Mouse (Mus musculus) G1E (cell line): ENCODE data around the gene Ube2q1. TPM values are rescaled to one million over a fixed set of nuclear protein-coding genes. Genes with fewer than 3 reads are reported as not detected.

Source experiments
- ATAC-seq: 2 replicates; pipeline ENCODE4 v1.8.0; 2016; ENCODE audit warnings: mild to moderate bottlenecking; ENCODE audit not compliant: insufficient number of reproducible peaks, poor library complexity, low FRiP score, severe bottlenecking; ENCODE audit errors: extremely low read depth
- DNase-seq: peaks from one replicate; pipeline ENCODE4 v3.0.0; 2012; ENCODE audit warnings: low spot score
- H3K27me3 ChIP-seq: 2 replicates; pipeline ENCODE4 v1.6.1; 2012; ENCODE audit warnings: mild to moderate bottlenecking, low read length, inconsistent platforms; ENCODE audit not compliant: insufficient read depth
- H3K36me3 ChIP-seq: replicated peaks from 2 replicates; pipeline ENCODE3; 2012; ENCODE audit warnings: mild to moderate bottlenecking, inconsistent platforms
- H3K4me1 ChIP-seq: 2 replicates; pipeline ENCODE4 v1.6.1; 2012; ENCODE audit warnings: low read depth, low read length, inconsistent platforms, mixed read lengths; ENCODE audit not compliant: insufficient read depth
- H3K4me3 ChIP-seq: 2 replicates; pipeline ENCODE4 v1.5.1; 2012; ENCODE audit warnings: low read depth, mild to moderate bottlenecking, inconsistent platforms, low read length, moderate library complexity, mixed read lengths
- H3K9me3 ChIP-seq: replicated peaks from 2 replicates; pipeline ENCODE4 v1.6.1; 2012; ENCODE audit warnings: inconsistent platforms
- CTCF ChIP-seq: IDR thresholded peaks from 2 replicates; pipeline ENCODE4 v1.5.1; 2012; ENCODE audit warnings: low read depth, low read length, inconsistent platforms, mixed read lengths
- GATA1 ChIP-seq: IDR thresholded peaks from 2 replicates; pipeline ENCODE4 v1.6.1; 2012; ENCODE audit warnings: borderline replicate concordance, low read length, inconsistent platforms, mixed read lengths
- GATA2 ChIP-seq: IDR thresholded peaks from 2 replicates; pipeline ENCODE4 v1.6.1; 2012; ENCODE audit warnings: low read depth, low read length, inconsistent platforms, borderline replicate concordance
- POLR2AphosphoS5 ChIP-seq: IDR thresholded peaks from 2 replicates; pipeline ENCODE4 v1.6.1; 2012; ENCODE audit warnings: low read depth, low read length, inconsistent platforms; ENCODE audit not compliant: insufficient replicate concordance
- TAL1 ChIP-seq: conservative IDR thresholded peaks from 2 replicates; pipeline ENCODE4 v1.6.1; 2012; ENCODE audit warnings: low read depth, low read length, inconsistent platforms, mixed read lengths
- polyA plus RNA-seq: library from polyadenylated mRNA; stranded (reverse); fragments of >175 nt; gene quantifications from 2 replicates; pipeline ENCODE4 v1.2.3, GENCODE M21; 2012
- total RNA-seq, 2 experiments: library from RNA; stranded (forward) in 1 of 2; stranded (reverse) in 1 of 2; fragments of 200-1000 nt in 1 of 2; fragments of >200 nt in 1 of 2; fragmentation: Nextera tagmentation in 1 of 2; gene quantifications; 2 replicates each; pipeline ENCODE4 v1.2.3; 2014 to 2017

The Ube2q1 gene
- total and polyA plus RNA-seq, 3 experiments: 44.3 to 134 (median 106) TPM

- Histone ChIP-seq H3K27me3 (peaks cover 20% of the 10 kb centered on the region), H3K36me3 (peaks cover 56% of the 10 kb centered on the region), H3K4me1 (peaks cover 11% of the 10 kb centered on the region; the same call in 1 of the 2 replicates), H3K9me3 (no peaks in the 10 kb centered on the region), H3K4me3 (no peak overlapping the region)
- DNase-seq: no peak
- TF ChIP-seq POLR2AphosphoS5 (no peak), GATA1 (no peak), CTCF (no peak), TAL1 (no peak), GATA2 (no peak)
- ATAC-seq: no peak
Measured at GRCm38 (mm10) chr3:89752307-89752706, 21.1 kb upstream of the Ube2q1 start.

DNA sequence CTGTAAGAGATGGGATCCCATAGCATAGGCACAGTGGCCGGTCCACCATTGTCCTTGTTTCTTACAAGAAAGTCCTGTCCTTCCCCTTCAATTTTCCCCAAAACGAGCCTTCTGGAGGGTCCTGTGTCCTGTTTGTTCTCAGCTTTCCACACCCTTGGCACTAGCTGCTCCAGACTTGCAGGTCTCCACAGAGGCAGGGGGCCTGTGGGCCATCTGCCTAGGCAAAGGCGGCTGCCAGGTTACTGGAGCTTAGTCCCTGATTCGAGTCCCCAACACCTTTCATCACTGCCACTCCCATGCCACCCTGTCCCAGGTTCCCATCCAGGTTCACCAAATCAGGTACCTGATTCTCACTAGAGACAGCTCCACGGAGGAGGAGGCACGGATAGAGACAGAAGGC, 18.1 kb upstream of the Ube2q1 start:
- peaks cover 28% of the 10 kb centered on the region for H3K36me3 ChIP-seq
- DNase-seq: no peak

DNA sequence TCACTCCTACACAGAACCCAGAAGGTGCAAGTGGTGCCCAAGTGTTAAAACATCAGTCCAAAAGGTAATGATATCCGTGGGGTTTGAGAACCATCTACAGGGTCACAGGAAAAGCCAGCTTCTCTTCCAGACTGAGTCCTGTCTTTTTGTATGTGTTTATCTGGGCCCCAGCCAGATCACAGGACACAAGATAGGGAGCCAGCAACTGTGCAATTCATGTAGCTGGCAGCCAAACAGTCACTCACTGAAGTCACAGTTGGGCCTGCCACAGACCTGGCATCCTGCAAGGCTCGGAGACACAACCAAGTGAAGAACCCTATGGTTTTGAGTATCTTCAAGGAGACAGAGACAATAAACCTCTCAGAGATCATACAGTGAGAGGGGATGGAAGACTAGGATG, 15.6 kb upstream of the Ube2q1 start:
- Histone ChIP-seq H3K4me3 (no peak overlapping the region), H3K9me3 (no peaks in the 10 kb centered on the region), H3K36me3 (peaks cover 3% of the 10 kb centered on the region), H3K27me3 (peaks cover 50% of the 10 kb centered on the region), H3K4me1 (peaks cover 4% of the 10 kb centered on the region; the same call in 1 of the 2 replicates)
- ATAC-seq (no peak), DNase-seq (no peak)
- TF ChIP-seq TAL1 (no peak), GATA1 (no peak), POLR2AphosphoS5 (no peak), GATA2 (no peak), CTCF (no peak)

More for the DNA sequence above, 18.1 kb upstream of the Ube2q1 start:
- H3K4me3 ChIP-seq: no peak overlapping the region
- TF ChIP-seq TAL1 (no peak), GATA2 (no peak)
- H3K27me3 ChIP-seq: peaks cover 30% of the 10 kb centered on the region
- no peak for ATAC-seq
- peaks cover 11% of the 10 kb centered on the region; the same call in 1 of the 2 replicates for H3K4me1 ChIP-seq
- no peaks in the 10 kb centered on the region for H3K9me3 ChIP-seq

DNA sequence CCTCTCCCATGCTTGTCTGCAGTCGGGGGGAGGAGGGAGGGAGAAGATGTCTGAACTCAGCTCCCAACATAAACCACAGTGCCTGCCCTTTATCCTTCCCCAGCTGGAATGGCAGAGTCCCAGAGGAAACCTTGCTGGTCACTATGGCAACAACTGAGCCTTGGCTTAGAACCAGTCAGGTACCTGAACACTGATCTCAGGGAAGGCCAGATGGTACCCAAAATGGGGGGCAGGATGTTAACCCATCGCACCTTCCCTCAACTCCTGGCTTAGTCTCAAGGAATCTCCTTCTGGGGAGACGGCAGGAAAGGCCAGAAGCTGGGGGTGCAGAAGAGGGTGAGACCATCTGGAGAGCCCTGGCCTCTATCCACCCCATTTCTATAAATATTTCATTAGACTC, 13.6 kb upstream of the Ube2q1 start:
- Histone ChIP-seq H3K36me3 (no peaks in the 10 kb centered on the region), H3K27me3 (peaks cover 67% of the 10 kb centered on the region), H3K4me3 (no peak overlapping the region), H3K9me3 (no peaks in the 10 kb centered on the region), H3K4me1 (peaks cover 12% of the 10 kb centered on the region)
- TF ChIP-seq GATA2 (no peak), GATA1 (no peak), CTCF (no peak), TAL1 (no peak), POLR2AphosphoS5 (no peak)
- ATAC-seq (no peak), DNase-seq (no peak)

DNA sequence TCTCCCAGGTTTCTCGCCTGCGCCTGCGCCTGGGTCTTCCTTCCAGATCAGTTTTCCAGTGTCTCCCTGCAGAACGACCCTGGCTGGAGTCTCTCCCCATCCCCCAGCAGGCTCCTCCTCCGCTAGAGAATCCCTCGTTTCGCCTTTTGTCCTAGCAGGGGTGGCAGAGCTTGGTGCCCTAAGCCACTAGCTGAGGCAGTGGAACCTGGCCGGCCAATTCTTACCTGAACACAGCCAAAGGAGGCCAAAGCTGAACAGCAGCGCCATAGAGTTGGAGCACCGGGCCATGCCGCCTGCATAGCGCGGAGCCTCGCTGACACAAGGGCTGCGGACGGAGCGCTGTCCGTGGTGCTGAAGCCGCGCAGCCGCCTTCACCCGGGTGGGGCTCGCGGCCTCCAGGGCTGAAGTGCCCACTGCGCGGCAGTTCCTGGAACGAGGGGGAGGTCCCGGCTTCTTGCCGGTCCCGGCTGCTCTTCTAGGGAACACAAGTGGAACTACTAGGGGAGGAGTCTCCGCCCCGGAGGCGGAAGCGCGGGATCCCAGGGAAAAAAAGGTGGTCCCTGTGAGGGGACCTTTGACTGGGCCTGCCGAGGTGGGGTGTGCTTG, 9.2 kb upstream of the Ube2q1 start, which contains the start of gene Chrnb2:
TSS of gene Chrnb2 (minus strand) at position 514 of the 606 bp plus-strand sequence.
- H3K4me3 ChIP-seq: no peak within 1 kb of the TSS; the same call in 1 of the 2 replicates
- H3K27me3 ChIP-seq: peaks cover 46% of the 10 kb centered on the region
- H3K4me1 ChIP-seq: peaks cover 9% of the 10 kb centered on the region
- TF ChIP-seq POLR2AphosphoS5 (no peak), CTCF (no peak), TAL1 (no peak), GATA1 (no peak), GATA2 (no peak)
- ATAC-seq: no peak
- DNase-seq: peak; percentile 57
- no peaks in the 10 kb centered on the region for H3K9me3 ChIP-seq
- H3K36me3 ChIP-seq: peaks cover 7% of the 10 kb centered on the region

DNA sequence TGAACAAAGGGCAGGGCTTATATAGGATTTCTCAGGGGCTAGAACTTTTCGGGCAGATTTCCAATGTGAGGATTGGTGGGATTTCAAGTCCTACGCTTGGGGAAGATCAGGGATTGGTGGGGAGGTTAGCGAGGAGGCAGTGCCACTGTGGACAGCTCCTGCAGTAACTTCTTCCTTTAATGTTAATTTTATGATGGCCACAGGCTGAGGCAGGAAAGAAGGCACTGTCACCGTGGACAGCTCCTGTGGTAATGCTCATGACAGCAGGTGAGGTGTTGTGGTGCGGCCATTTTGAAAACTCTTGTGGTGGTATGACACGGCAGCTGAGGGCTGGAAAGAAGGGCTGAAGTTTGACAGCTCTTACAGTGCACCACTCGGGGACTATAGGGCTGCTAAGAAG, 3.8 kb upstream of the Ube2q1 start:
- DNase-seq (no peak), ATAC-seq (no peak)
- Histone ChIP-seq H3K27me3 (peaks cover 3% of the 10 kb centered on the region), H3K36me3 (peaks cover 40% of the 10 kb centered on the region), H3K9me3 (no peaks in the 10 kb centered on the region), H3K4me3 (no peak overlapping the region), H3K4me1 (peaks cover 36% of the 10 kb centered on the region)
- TF ChIP-seq GATA2 (no peak), CTCF (no peak), POLR2AphosphoS5 (no peak), TAL1 (no peak), GATA1 (no peak)
